Mouse (Mus musculus): ENCODE measurements around the gene Ifna16. TPM values are rescaled to one million over a fixed set of nuclear protein-coding genes. Genes with fewer than 3 reads are reported as not detected.

Ifna16 gene
- total RNA-seq (2012; rRNA removed) (not detected in 2 replicates), total RNA-seq (2014; rRNA removed) (not detected in 2 replicates), polyA plus RNA-seq (2012; ENCODE audit: insufficient read length, low read depth) (not detected in 2 replicates)

DNA sequence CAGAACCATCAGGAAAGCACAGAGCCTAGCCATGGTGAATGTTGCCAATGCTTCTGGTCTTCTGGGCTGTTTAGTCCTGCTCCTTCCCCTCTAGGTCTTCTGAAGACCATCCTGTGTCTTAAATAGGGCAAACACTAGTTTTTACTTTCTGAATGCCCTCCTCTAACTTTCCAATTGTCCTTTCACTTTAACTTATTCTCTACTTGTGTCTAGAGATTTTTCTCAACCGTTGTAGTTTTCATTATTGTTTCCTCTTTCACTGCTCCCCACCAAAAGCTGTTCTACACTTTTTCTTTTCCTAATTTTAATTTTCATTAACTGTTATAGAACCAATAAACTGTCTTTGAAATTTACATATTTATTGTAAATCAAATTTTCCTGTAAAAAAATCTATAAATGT is at the start of gene Ifna16:
Gene Ifna16, minus strand, starts transcription at position 101 of the 400 bp plus-strand sequence.
- Histone ChIP-seq H3K27me3 (replicated peaks) (peaks cover 3% of the 10 kb centered on the region), H3K36me3 (replicated peaks in 1 of 2; ENCODE audit: control insufficient read depth in 1 of 2, insufficient read depth in 1 of 2, low read length in 1 of 2) (no peaks in the 10 kb centered on the region), H3K9ac (ENCODE audit: insufficient read depth, low read depth) (no peak within 1 kb of the TSS), H3K27ac (ENCODE audit: insufficient read depth, low read depth) (no peak within 1 kb of the TSS), H3K9me3 (replicated peaks; ENCODE audit: low read length) (no peaks in the 10 kb centered on the region), H3K4me3 (replicated peaks in 1 of 3; ENCODE audit: low read depth in 2 of 3, low read length in 2 of 3, poor library complexity in 1 of 3) (no peak within 1 kb of the TSS), H3K79me2 (replicated peaks; ENCODE audit: control insufficient read depth, extremely low read depth, insufficient read depth, poor library complexity, severe bottlenecking) (no peaks in the 10 kb centered on the region), H3K4me2 (ENCODE audit: insufficient read depth, low read depth, poor library complexity, severe bottlenecking) (no peak within 1 kb of the TSS), H3K4me1 (ENCODE audit: control insufficient read depth in 1 of 2, insufficient read depth in 2 of 2) (peaks cover 0 to 8% of the 10 kb centered on the region in 2 experiments; a peak in 1 of 4 replicates)
- no peak for TF ChIP-seq ETS1 (conservative IDR thresholded peaks at IDR 0.05; ENCODE audit: low read depth, low read length)
- TF ChIP-seq JUN (IDR thresholded peaks at IDR 0.05; ENCODE audit: insufficient read depth, low read depth, low read length) = no peak
- no peak for TF ChIP-seq NRF1 (IDR thresholded peaks at IDR 0.05; ENCODE audit: low read depth, low read length)
- no peak for TF ChIP-seq NELFE (IDR thresholded peaks at IDR 0.05; ENCODE audit: low read depth, low read length)
- TF ChIP-seq TBP (conservative IDR thresholded peaks at IDR 0.05; ENCODE audit: low read depth, low read length) = no peak
- no peak for TF ChIP-seq MAFK (IDR thresholded peaks at IDR 0.05; ENCODE audit: insufficient replicate concordance, low read length)
- no peak for TF ChIP-seq ELF1 (IDR thresholded peaks at IDR 0.05; ENCODE audit: low read depth, low read length)
- TF ChIP-seq MYC (IDR thresholded peaks at IDR 0.05; ENCODE audit: low read depth, low read length) = no peak
- TF ChIP-seq ZNF384 (IDR thresholded peaks at IDR 0.05; ENCODE audit: low read depth, low read length) = no peak
- TF ChIP-seq TCF12 (IDR thresholded peaks at IDR 0.05; ENCODE audit: low read depth, low read length) = no peak
- no peak for TF ChIP-seq SIN3A (IDR thresholded peaks at IDR 0.05; ENCODE audit: low read length)
- in situ Hi-C loops (cut with MboI; ENCODE audit: low pct_ligation_motif_present, low pct_unique_long_range_greater_than_20kb, low sequenced_read_pairs) = no loop called here
- dilution Hi-C loops (cut with MboI; ENCODE audit: extremely low pct_ligation_motif_present, extremely low pct_unique_long_range_greater_than_20kb, low sequenced_read_pairs) = no loop called here
- DNase-seq (ENCODE audit: extremely low read depth) = no peak

DNA sequence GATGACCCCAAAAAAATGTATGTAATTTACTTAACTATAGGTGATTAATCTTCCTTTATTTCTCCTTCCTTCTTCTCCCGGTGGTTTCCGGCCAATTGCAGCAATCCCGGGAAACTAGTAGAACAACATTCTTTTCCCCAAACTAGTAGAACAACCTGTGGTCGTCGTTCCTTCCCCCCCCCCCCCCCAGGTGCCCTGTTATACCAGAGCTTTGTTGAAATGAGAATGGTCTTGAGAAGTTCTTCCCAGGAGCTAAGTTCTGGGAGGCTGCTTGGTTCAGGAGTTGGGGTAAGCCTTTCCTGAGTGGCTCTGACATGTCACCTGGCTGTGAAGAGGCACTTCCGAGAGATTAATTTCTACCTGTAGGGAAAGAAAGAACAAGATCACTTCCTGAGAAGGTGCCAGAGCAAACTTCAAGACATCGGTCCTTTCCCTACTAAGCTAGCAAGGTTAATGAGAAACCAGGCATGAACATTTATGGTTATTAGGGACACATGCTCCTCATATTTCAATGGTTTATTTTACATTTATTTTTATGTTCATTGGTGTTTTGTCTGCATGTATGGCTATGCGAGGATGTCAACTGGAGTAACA is 46.9 kb upstream of the Ifna16 start:
- no peak for DNase-seq (ENCODE audit: extremely low read depth)
- peaks cover 3 to 26% of the 10 kb centered on the region in 2 experiments; a peak in 2 of 4 replicates for H3K4me1 ChIP-seq (ENCODE audit: control insufficient read depth in 1 of 2, insufficient read depth in 2 of 2)
- no peak overlapping the region for H3K9ac ChIP-seq (ENCODE audit: insufficient read depth, low read depth)
- H3K4me2 ChIP-seq (ENCODE audit: insufficient read depth, low read depth, poor library complexity, severe bottlenecking) = no peak overlapping the region
- H3K27me3 ChIP-seq (replicated peaks) = peaks cover 7% of the 10 kb centered on the region
- in situ Hi-C loops (cut with MboI; ENCODE audit: low pct_ligation_motif_present, low pct_unique_long_range_greater_than_20kb, low sequenced_read_pairs) (no loop called here), dilution Hi-C loops (cut with MboI; ENCODE audit: extremely low pct_ligation_motif_present, extremely low pct_unique_long_range_greater_than_20kb, low sequenced_read_pairs) (no loop called here)
- TF ChIP-seq POLR2AphosphoS2 (IDR thresholded peaks at IDR 0.05; ENCODE audit: low read depth, low read length) (no peak), ZNF384 (IDR thresholded peaks at IDR 0.05; ENCODE audit: low read depth, low read length) (no peak), JUN (IDR thresholded peaks at IDR 0.05; ENCODE audit: insufficient read depth, low read depth, low read length) (no peak), TCF12 (IDR thresholded peaks at IDR 0.05; ENCODE audit: low read depth, low read length) (no peak), CTCF (conservative IDR thresholded peaks at IDR 0.05 in 1 of 2, IDR thresholded peaks at IDR 0.05 in 1 of 2; ENCODE audit: low read depth in 2 of 2, low read length in 2 of 2) (no peak), SMC3 (IDR thresholded peaks at IDR 0.05; ENCODE audit: low read depth, low read length) (no peak), CHD1 (IDR thresholded peaks at IDR 0.05; ENCODE audit: low read depth, low read length) (no peak), HCFC1 (IDR thresholded peaks at IDR 0.05; ENCODE audit: low read depth, low read length) (no peak), KAT2A (IDR thresholded peaks at IDR 0.05; ENCODE audit: insufficient replicate concordance, low read length) (no peak), NELFE (IDR thresholded peaks at IDR 0.05; ENCODE audit: low read depth, low read length) (no peak), MXI1 (IDR thresholded peaks at IDR 0.05; ENCODE audit: low read depth, low read length) (no peak), MYC (IDR thresholded peaks at IDR 0.05; ENCODE audit: low read depth, low read length) (no peak), MAX (IDR thresholded peaks at IDR 0.05; ENCODE audit: low read length) (no peak)
- H3K4me3 ChIP-seq (replicated peaks in 1 of 3; ENCODE audit: low read depth in 2 of 3, low read length in 2 of 3, poor library complexity in 1 of 3) = no peak overlapping the region
- peaks cover 25% of the 10 kb centered on the region for H3K79me2 ChIP-seq (replicated peaks; ENCODE audit: control insufficient read depth, extremely low read depth, insufficient read depth, poor library complexity, severe bottlenecking)
- peaks cover 2 to 14% of the 10 kb centered on the region in 2 experiments for H3K36me3 ChIP-seq (replicated peaks in 1 of 2; ENCODE audit: control insufficient read depth in 1 of 2, insufficient read depth in 1 of 2, low read length in 1 of 2)
- no peak overlapping the region for H3K27ac ChIP-seq (ENCODE audit: insufficient read depth, low read depth)
- no peaks in the 10 kb centered on the region for H3K9me3 ChIP-seq (replicated peaks; ENCODE audit: low read length)
